13 mouse cellular contexts compared by ENCODE assay signal in genomic region chr2:163798411-163798810, GRCm38 (mm10). TPM values are rescaled to one million over a fixed set of nuclear protein-coding genes. Genes with fewer than 3 reads are reported as not detected.
A peak's percentile ranks its signal among the peaks of the same experiment; 100 is the strongest.
DNase-seq lines count a peak whose midpoint lies in the region; ATAC-seq and TF ChIP-seq lines count a peak whose summit lies in the region.
"Had no signal": no experiment of that assay in that cellular context is flagged by ENCODE, and none has a peak within 500 bp of the region (broad histone marks: within the 10 kb centered on the region; RNA-seq: fewer than 3 reads in every experiment).

No protein-coding gene starts in this region.

- intact Hi-C loops in heart, adult 2 months (cut with DNase I), result no loop called here
- intact Hi-C loops in heart, postnatal 10 days (cut with DNase I), result no loop called here

- no peak overlapping the region for H3K4me3 ChIP-seq in heart, adult 2 months
- no peak overlapping the region for H3K4me3 ChIP-seq in heart, embryonic 12.5 days
- no peak overlapping the region for H3K4me3 ChIP-seq in embryonic facial prominence, embryonic 14.5 days (ENCODE audit: low read depth, low read length)
- no peak overlapping the region for H3K4me3 ChIP-seq in intestine, embryonic 16.5 days (ENCODE audit: low read length)
- H3K4me3 ChIP-seq: liver, embryonic 15.5 days; myocyte had no signal

- no peak for TF ChIP-seq CTCF in heart, adult 2 months (IDR thresholded peaks at IDR 0.05)

- no peak for TF ChIP-seq POLR2A in heart, adult 2 months (IDR thresholded peaks at IDR 0.05; ENCODE audit: insufficient read depth, low read depth, low read length)

- H3K9me3 ChIP-seq in heart, embryonic 12.5 days (replicated peaks), result peaks cover 3% of the 10 kb centered on the region; the same call in 1 of the 2 replicates
- H3K9me3 ChIP-seq in embryonic facial prominence, embryonic 14.5 days (ENCODE audit: control insufficient read depth, low read length), result no peaks in the 10 kb centered on the region
- no peaks in the 10 kb centered on the region for H3K9me3 ChIP-seq in intestine, embryonic 16.5 days (ENCODE audit: control insufficient read depth, low read length)
- H3K9me3 ChIP-seq: liver, embryonic 15.5 days had no signal

- H3K4me2 ChIP-seq in heart, embryonic 12.5 days, result no peak overlapping the region
- H3K4me2 ChIP-seq in embryonic facial prominence, embryonic 14.5 days (ENCODE audit: low read depth, low read length), result no peak overlapping the region
- no peak overlapping the region for H3K4me2 ChIP-seq in intestine, embryonic 16.5 days (ENCODE audit: low read depth, low read length)
- H3K4me2 ChIP-seq: liver, embryonic 15.5 days had no signal

- H3K4me1 ChIP-seq in heart, adult 2 months (ENCODE audit: control insufficient read depth, insufficient read depth, low read length), result peaks cover 3% of the 10 kb centered on the region
- H3K4me1 ChIP-seq in heart, embryonic 12.5 days (replicated peaks), result 0 out of 2 replicates have a peak, but pooled peaks cover 4% of the 10 kb centered on the region
- H3K4me1 ChIP-seq in embryonic facial prominence, embryonic 14.5 days (ENCODE audit: control insufficient read depth, insufficient read depth, low read length), result peaks cover 10% of the 10 kb centered on the region; the same call in 1 of the 2 replicates
- no peaks in the 10 kb centered on the region for H3K4me1 ChIP-seq in intestine, embryonic 16.5 days (ENCODE audit: control insufficient read depth, insufficient read depth, low read length)
- H3K4me1 ChIP-seq: liver, embryonic 15.5 days had no signal

- 0 out of 2 replicates have a peak, but pooled peaks have one; percentile 39 for TF ChIP-seq EP300 in heart, adult 2 months (IDR thresholded peaks at IDR 0.05; ENCODE audit: insufficient read depth, low read depth, low read length)

- H3K9ac ChIP-seq in heart, adult 2 months (ENCODE audit: low read depth, low read length), result no peak overlapping the region
- H3K9ac ChIP-seq in heart, embryonic 12.5 days, result no peak overlapping the region
- no peak overlapping the region for H3K9ac ChIP-seq in embryonic facial prominence, embryonic 14.5 days (ENCODE audit: low read depth, low read length)
- no peak overlapping the region for H3K9ac ChIP-seq in intestine, embryonic 16.5 days (ENCODE audit: low read depth, low read length)
- H3K9ac ChIP-seq: liver, embryonic 15.5 days had no signal

- H3K27me3 ChIP-seq in heart, adult 2 months (ENCODE audit: control insufficient read depth, insufficient read depth, low read length), result no peaks in the 10 kb centered on the region
- 0 out of 2 replicates have a peak, but pooled peaks cover under 1% of the 10 kb centered on the region for H3K27me3 ChIP-seq in heart, embryonic 12.5 days (replicated peaks)
- H3K27me3 ChIP-seq in embryonic facial prominence, embryonic 14.5 days (replicated peaks; ENCODE audit: control insufficient read depth, insufficient read depth, low read length), result no peaks in the 10 kb centered on the region
- H3K27me3 ChIP-seq in intestine, embryonic 16.5 days (replicated peaks; ENCODE audit: control insufficient read depth, insufficient read depth, low read length), result no peaks in the 10 kb centered on the region
- H3K27me3 ChIP-seq: liver, embryonic 15.5 days had no signal

- no peak for ATAC-seq in heart, embryonic 12.5 days (ENCODE audit: insufficient number of reproducible peaks, low FRiP score)
- no peak for ATAC-seq in embryonic facial prominence, embryonic 14.5 days (ENCODE audit: low read depth)
- ATAC-seq in intestine, embryonic 16.5 days, result no peak

- 42% methylated on average over 7 of the region's 7 CpGs for WGBS in heart, adult 2 months
- WGBS in heart, embryonic 12.5 days, result 56% methylated on average over 7 of the region's 7 CpGs
- WGBS in embryonic facial prominence, embryonic 14.5 days, result 44% methylated on average over 7 of the region's 7 CpGs
- WGBS in intestine, embryonic 16.5 days, result 65% methylated on average over 7 of the region's 7 CpGs

- H3K79me2 ChIP-seq in heart, adult 2 months (replicated peaks; ENCODE audit: control insufficient read depth, insufficient read depth, low read length), result no peaks in the 10 kb centered on the region

- peak; percentile 65 to 80 for DNase-seq in heart, adult 2 months
- peak; percentile 65 for DNase-seq in embryonic facial prominence, embryonic 14.5 days (ENCODE audit: low spot score)
- peak; percentile 68 to 73 for DNase-seq in heart, postnatal 10 days
- DNase-seq in lung, postnatal 36 days, result peak; percentile 66
- no peak for DNase-seq in right cerebral cortex, adult 18-20 months
- no peak for DNase-seq in kidney, postnatal 10 days
- DNase-seq: thymus, postnatal 36 days had no signal

- no peaks in the 10 kb centered on the region for H3K36me3 ChIP-seq in heart, adult 2 months (ENCODE audit: control insufficient read depth, insufficient read depth, low read length)
- H3K36me3 ChIP-seq in heart, embryonic 12.5 days, result no peaks in the 10 kb centered on the region
- no peaks in the 10 kb centered on the region for H3K36me3 ChIP-seq in embryonic facial prominence, embryonic 14.5 days (ENCODE audit: control insufficient read depth, insufficient read depth, low read length)
- no peaks in the 10 kb centered on the region for H3K36me3 ChIP-seq in intestine, embryonic 16.5 days (ENCODE audit: control insufficient read depth, insufficient read depth, low read length)
- H3K36me3 ChIP-seq: liver, embryonic 15.5 days had no signal

- no peak overlapping the region for H3K27ac ChIP-seq in heart, adult 2 months
- no peak overlapping the region for H3K27ac ChIP-seq in heart, embryonic 12.5 days (ENCODE audit: poor library complexity, severe bottlenecking)
- peak overlapping the region; percentile 22; the same call in 1 of the 2 replicates for H3K27ac ChIP-seq in embryonic facial prominence, embryonic 14.5 days (replicated peaks; ENCODE audit: low read depth, low read length)
- H3K27ac ChIP-seq in intestine, embryonic 16.5 days (ENCODE audit: low read length), result no peak overlapping the region
- H3K27ac ChIP-seq: liver, embryonic 15.5 days had no signal

RNA-seq across cellular contexts. Expression of gene Ccn5, which starts 22.2 kb away (rescaled TPM):
- 1 to 10 TPM; 1.3 to 2.6 TPM for total RNA-seq in heart, adult 2 months (2021)
- 11.6 and 18.4 TPM in 2 replicates for polyA plus RNA-seq in heart, adult 2 months (2012; rRNA removed)
- polyA plus RNA-seq in heart, embryonic 12.5 days (2016; fragmentation: Nextera tagmentation; extraction: Ambion mirVana), result 0.14 and 0.26 TPM in 2 replicates
- 1.0 and 3.0 TPM in 2 replicates for polyA plus RNA-seq in embryonic facial prominence, embryonic 14.5 days (2014; fragmentation: Nextera tagmentation; extraction: Ambion mirVana)
- 1 to 10 TPM in 1 of 2 experiments, under 1 TPM in 1; 0.97 to 1.1 TPM for total RNA-seq in heart, postnatal 10 days (2021)
- 0.24 and 0.76 TPM in 2 replicates for polyA plus RNA-seq in intestine, embryonic 16.5 days (2015; fragmentation: Nextera tagmentation; extraction: Ambion mirVana)

RNA-seq across cellular contexts. Expression of gene Ada, which starts 48.4 kb away (rescaled TPM):
- total RNA-seq in heart, adult 2 months (2021), result 1 to 10 TPM in 1 of 2 experiments, under 1 TPM in 1; 0.65 to 1.0 TPM
- polyA plus RNA-seq in heart, adult 2 months (2012; rRNA removed), result 0.61 and 1.2 TPM in 2 replicates
- 3.6 and 3.7 TPM in 2 replicates for polyA plus RNA-seq in heart, embryonic 12.5 days (2016; fragmentation: Nextera tagmentation; extraction: Ambion mirVana)
- 7.2 and 10.4 TPM in 2 replicates for polyA plus RNA-seq in embryonic facial prominence, embryonic 14.5 days (2014; fragmentation: Nextera tagmentation; extraction: Ambion mirVana)
- 1 to 10 TPM; 1.6 to 1.7 TPM for total RNA-seq in heart, postnatal 10 days (2021)
- 5.8 and 7.4 TPM in 2 replicates for polyA plus RNA-seq in intestine, embryonic 16.5 days (2015; fragmentation: Nextera tagmentation; extraction: Ambion mirVana)

RNA-seq across cellular contexts. Expression of gene Kcnk15, which starts 55.0 kb away (rescaled TPM):
- total RNA-seq in heart, adult 2 months (2021), result not detected
- not detected in 2 replicates for polyA plus RNA-seq in heart, adult 2 months (2012; rRNA removed)
- not detected in 2 replicates for polyA plus RNA-seq in heart, embryonic 12.5 days (2016; fragmentation: Nextera tagmentation; extraction: Ambion mirVana)
- not detected in 2 replicates for polyA plus RNA-seq in embryonic facial prominence, embryonic 14.5 days (2014; fragmentation: Nextera tagmentation; extraction: Ambion mirVana)
- not detected for total RNA-seq in heart, postnatal 10 days (2021)
- polyA plus RNA-seq in intestine, embryonic 16.5 days (2015; fragmentation: Nextera tagmentation; extraction: Ambion mirVana), result not detected in 2 replicates
- polyA plus RNA-seq: heart, postnatal 0 days; large intestine, adult 2 months; liver, embryonic 15.5 days; myocyte had no signal

Comparison
In these comparisons a context has a peak if more than half of its experiments do, and no peak if none do; other contexts are left out.
1. DNase-seq: peak in heart, adult 2 months (2 of 2), embryonic facial prominence, embryonic 14.5 days (single experiment), heart, postnatal 10 days (2 of 2) and lung, postnatal 36 days (single experiment); none in right cerebral cortex, adult 18-20 months (single experiment) and kidney, postnatal 10 days (single experiment).